Mouse (Mus musculus): ENCODE measurements around the gene Pirt. TPM values are rescaled to one million over a fixed set of nuclear protein-coding genes. Genes with fewer than 3 reads are reported as not detected.

The Pirt gene
- polyA plus RNA-seq, 1 experiment from 2014 or later = 8.0 TPM

Other genes starting within 250 kb of the Pirt start
- 0.15 TPM in 1 of 2 replicates, not detected in the other for gene Tmem238l, start 44.7 kb downstream of the Pirt start, polyA plus RNA-seq (2015; fragmentation: Nextera tagmentation; extraction: Ambion mirVana)
- 1.2 and 1.6 TPM in 2 replicates for gene Tmem220, start 113.2 kb downstream of the Pirt start, polyA plus RNA-seq (2015; fragmentation: Nextera tagmentation; extraction: Ambion mirVana)
- 16.4 and 18.9 TPM in 2 replicates for gene Adprm, start 140.6 kb downstream of the Pirt start, polyA plus RNA-seq (2015; fragmentation: Nextera tagmentation; extraction: Ambion mirVana)
- 17.5 and 19.2 TPM in 2 replicates for gene Sco1, start 140.7 kb downstream of the Pirt start, polyA plus RNA-seq (2015; fragmentation: Nextera tagmentation; extraction: Ambion mirVana)
- 0.74 and 1.5 TPM in 2 replicates for gene Myh3, start 166.3 kb downstream of the Pirt start, polyA plus RNA-seq (2015; fragmentation: Nextera tagmentation; extraction: Ambion mirVana)

Measured in heart, embryonic 15.5 days (tissue).